Mouse (Mus musculus) CD4-positive, CD25-positive, alpha-beta regulatory T cell, adult 4 months (primary cell): ENCODE results near the gene Dazap1. TPM values are rescaled to one million over a fixed set of nuclear protein-coding genes. Genes with fewer than 3 reads are reported as not detected.
"Not testable (repeated sequence)": the region's sequence is repeated elsewhere in the genome, so short reads cannot be mapped to it uniquely, and the experiment has no call there.

Experiments used
- ATAC-seq: one replicate; pipeline ENCODE4 v1.8.0; 2017
- polyA plus RNA-seq, 2 experiments: library from polyadenylated mRNA; unstranded; fragments of 100-300 nt; shearing (Covaris generic); gene quantifications; one replicate each; pipeline ENCODE4 v1.2.1; 2017

Gene Dazap1
- 10 to 100 TPM; 10.4 to 14.7 TPM for polyA plus RNA-seq

GRCm38 (mm10) chr10:80260642-80261584, at the start of gene Dazap1, which contains the start of gene Gamt:
Gene Dazap1 (plus strand): TSS chr10:80261486.
Gene Gamt (minus strand): TSS chr10:80261012.
- ATAC-seq: peak; percentile 68

GRCm38 (mm10) chr10:80211547-80212103, 49.7 kb upstream of the Dazap1 start:
- peak; percentile 47 for ATAC-seq

GRCm38 (mm10) chr10:80215048-80215772, 46.1 kb upstream of the Dazap1 start:
- no peak for ATAC-seq

- no peak for ATAC-seq
Measured at GRCm38 (mm10) chr10:80220676-80221075, 40.6 kb upstream of the Dazap1 start.

- ATAC-seq: not testable (repeated sequence)
Measured at GRCm38 (mm10) chr10:80223137-80223536, 38.1 kb upstream of the Dazap1 start.

- ATAC-seq: no peak
Measured at GRCm38 (mm10) chr10:80226071-80226415, 35.2 kb upstream of the Dazap1 start.

GRCm38 (mm10) chr10:80226416-80227165, 34.7 kb upstream of the Dazap1 start, which contains the start of gene Mum1:
Gene Mum1 (plus strand): TSS chr10:80226434.
- peak; percentile 97 for ATAC-seq

GRCm38 (mm10) chr10:80227166-80227539, 34.1 kb upstream of the Dazap1 start:
- ATAC-seq: no peak

- no peak for ATAC-seq
Measured at GRCm38 (mm10) chr10:80227877-80228775, 33.2 kb upstream of the Dazap1 start.

GRCm38 (mm10) chr10:80236145-80236825, 25.0 kb upstream of the Dazap1 start:
- no peak for ATAC-seq

GRCm38 (mm10) chr10:80237020-80237419, 24.3 kb upstream of the Dazap1 start:
- ATAC-seq: no peak

GRCm38 (mm10) chr10:80238306-80238705, 23.0 kb upstream of the Dazap1 start:
- no peak for ATAC-seq

- ATAC-seq: no peak
Measured at GRCm38 (mm10) chr10:80239791-80240190, 21.5 kb upstream of the Dazap1 start.

GRCm38 (mm10) chr10:80242088-80242487, 19.2 kb upstream of the Dazap1 start:
- no peak for ATAC-seq

GRCm38 (mm10) chr10:80242607-80243006, 18.7 kb upstream of the Dazap1 start:
- no peak for ATAC-seq

- ATAC-seq: no peak
Measured at GRCm38 (mm10) chr10:80244791-80245399, 16.4 kb upstream of the Dazap1 start.

- ATAC-seq: no peak
Measured at GRCm38 (mm10) chr10:80245600-80245999, 15.7 kb upstream of the Dazap1 start.

- no peak for ATAC-seq
Measured at GRCm38 (mm10) chr10:80247849-80248248, 13.4 kb upstream of the Dazap1 start.

- ATAC-seq: not testable (repeated sequence)
Measured at GRCm38 (mm10) chr10:80248437-80248836, 12.8 kb upstream of the Dazap1 start.

GRCm38 (mm10) chr10:80248971-80249640, 12.2 kb upstream of the Dazap1 start, which contains the start of gene Ndufs7:
Gene Ndufs7 (plus strand): TSS chr10:80249121.
- ATAC-seq: peak; percentile 83
